Comparison of ENCODE assay signal across 18 mouse cellular contexts in genomic region chr3:15128960-15129359, GRCm38 (mm10).
A peak's percentile ranks its signal among the peaks of the same experiment; 100 is the strongest.
DNase-seq lines count a peak whose midpoint lies in the region; ATAC-seq and TF ChIP-seq lines count a peak whose summit lies in the region.
"Had no signal": no experiment of that assay in that cellular context is flagged by ENCODE, and none has a peak within 500 bp of the region (broad histone marks: within the 10 kb centered on the region; RNA-seq: fewer than 3 reads in every experiment).

No protein-coding gene starts in this region.

- no peaks in the 10 kb centered on the region for H3K36me3 ChIP-seq in embryonic facial prominence, embryonic 11.5 days (replicated peaks; ENCODE audit: control insufficient read depth, insufficient read depth, low read depth, low read length)
- H3K36me3 ChIP-seq in embryonic facial prominence, embryonic 10.5 days (replicated peaks) = no peaks in the 10 kb centered on the region
- H3K36me3 ChIP-seq in lung, embryonic 14.5 days (ENCODE audit: insufficient read depth) = no peaks in the 10 kb centered on the region
- H3K36me3 ChIP-seq in stomach, embryonic 14.5 days (ENCODE audit: control insufficient read depth, insufficient read depth, low read length) = no peaks in the 10 kb centered on the region
- H3K36me3 ChIP-seq in stomach, postnatal 0 days (ENCODE audit: control insufficient read depth, insufficient read depth, low read length) = no peaks in the 10 kb centered on the region
- H3K36me3 ChIP-seq: forebrain, embryonic 15.5 days; hindbrain, embryonic 15.5 days had no signal

- 68% methylated on average over 3 of the region's 3 CpGs for WGBS in embryonic facial prominence, embryonic 11.5 days
- 72% methylated on average over 3 of the region's 3 CpGs for WGBS in embryonic facial prominence, embryonic 10.5 days
- 32% methylated on average over 3 of the region's 3 CpGs for WGBS in lung, embryonic 14.5 days
- WGBS in stomach, embryonic 14.5 days = 70% methylated on average over 3 of the region's 3 CpGs
- 63% methylated on average over 3 of the region's 3 CpGs for WGBS in stomach, postnatal 0 days

- no peaks in the 10 kb centered on the region for H3K9me3 ChIP-seq in embryonic facial prominence, embryonic 11.5 days (replicated peaks; ENCODE audit: control insufficient read depth, low read length)
- no peaks in the 10 kb centered on the region for H3K9me3 ChIP-seq in embryonic facial prominence, embryonic 10.5 days
- H3K9me3 ChIP-seq in lung, embryonic 14.5 days (ENCODE audit: low read depth, low read length) = no peaks in the 10 kb centered on the region
- H3K9me3 ChIP-seq in stomach, embryonic 14.5 days (ENCODE audit: control insufficient read depth, low read depth, low read length) = no peaks in the 10 kb centered on the region
- no peaks in the 10 kb centered on the region for H3K9me3 ChIP-seq in stomach, postnatal 0 days (ENCODE audit: control insufficient read depth, low read length)
- H3K9me3 ChIP-seq: forebrain, embryonic 15.5 days; hindbrain, embryonic 15.5 days had no signal

- no peaks in the 10 kb centered on the region for H3K27me3 ChIP-seq in embryonic facial prominence, embryonic 11.5 days (ENCODE audit: control insufficient read depth, insufficient read depth, low read length)
- no peaks in the 10 kb centered on the region for H3K27me3 ChIP-seq in embryonic facial prominence, embryonic 10.5 days (replicated peaks; ENCODE audit: low read depth, poor library complexity, severe bottlenecking)
- no peaks in the 10 kb centered on the region for H3K27me3 ChIP-seq in lung, embryonic 14.5 days (ENCODE audit: insufficient read depth, low read length)
- H3K27me3 ChIP-seq in stomach, embryonic 14.5 days (ENCODE audit: control insufficient read depth, insufficient read depth, low read length) = no peaks in the 10 kb centered on the region
- H3K27me3 ChIP-seq in stomach, postnatal 0 days (ENCODE audit: control insufficient read depth, insufficient read depth, low read length) = no peaks in the 10 kb centered on the region
- H3K27me3 ChIP-seq: forebrain, embryonic 15.5 days; hindbrain, embryonic 15.5 days had no signal

- no peak for ATAC-seq in embryonic facial prominence, embryonic 11.5 days (replicated peaks; ENCODE audit: insufficient number of reproducible peaks, low FRiP score, low TSS enrichment, low read depth)
- ATAC-seq in lung, embryonic 14.5 days (ENCODE audit: insufficient read depth) = peak; percentile 85
- ATAC-seq in stomach, embryonic 14.5 days (ENCODE audit: insufficient number of reproducible peaks, insufficient read depth, low FRiP score, low read depth) = peak; percentile 42; the same call in 1 of the 2 replicates
- no peak for ATAC-seq in stomach, postnatal 0 days (ENCODE audit: low FRiP score, low TSS enrichment)
- no peak for ATAC-seq in CD4-positive, CD25-positive, alpha-beta regulatory T cell, adult 4 months
- ATAC-seq: forebrain, embryonic 15.5 days had no signal

- TF ChIP-seq CTCF in lung, embryonic 14.5 days (IDR thresholded peaks at IDR 0.05; ENCODE audit: low read depth) = no peak
- TF ChIP-seq CTCF in stomach, postnatal 0 days (IDR thresholded peaks at IDR 0.05; ENCODE audit: low read depth) = no peak

- no peak overlapping the region for H3K27ac ChIP-seq in embryonic facial prominence, embryonic 11.5 days (replicated peaks; ENCODE audit: low read depth, low read length)
- H3K27ac ChIP-seq in embryonic facial prominence, embryonic 10.5 days (replicated peaks) = no peak overlapping the region
- H3K27ac ChIP-seq in lung, embryonic 14.5 days (ENCODE audit: low read depth) = peak overlapping the region; percentile 71
- no peak overlapping the region for H3K27ac ChIP-seq in stomach, embryonic 14.5 days (ENCODE audit: low read length)
- H3K27ac ChIP-seq in stomach, postnatal 0 days (replicated peaks) = no peak overlapping the region
- H3K27ac ChIP-seq: forebrain, embryonic 15.5 days; heart, adult 2 months; hindbrain, embryonic 15.5 days had no signal

- intact Hi-C loops in gastrocnemius, postnatal 14 days (cut with DNase I; ENCODE audit: low total_unique reads) = no loop called here

- H3K4me1 ChIP-seq in embryonic facial prominence, embryonic 11.5 days (ENCODE audit: control insufficient read depth, insufficient read depth, low read length) = no peaks in the 10 kb centered on the region
- H3K4me1 ChIP-seq in embryonic facial prominence, embryonic 10.5 days = no peaks in the 10 kb centered on the region
- H3K4me1 ChIP-seq in lung, embryonic 14.5 days (ENCODE audit: insufficient read depth) = peaks cover 8% of the 10 kb centered on the region; the same call in 1 of the 2 replicates
- H3K4me1 ChIP-seq in stomach, embryonic 14.5 days (ENCODE audit: control insufficient read depth, insufficient read depth, low read length) = no peaks in the 10 kb centered on the region
- H3K4me1 ChIP-seq in stomach, postnatal 0 days (replicated peaks; ENCODE audit: control insufficient read depth, insufficient read depth) = no peaks in the 10 kb centered on the region
- H3K4me1 ChIP-seq: forebrain, embryonic 15.5 days; hindbrain, embryonic 15.5 days had no signal

- no peak overlapping the region for H3K4me2 ChIP-seq in embryonic facial prominence, embryonic 11.5 days (ENCODE audit: low read depth, low read length)
- no peak overlapping the region for H3K4me2 ChIP-seq in lung, embryonic 14.5 days
- H3K4me2 ChIP-seq in stomach, embryonic 14.5 days (replicated peaks; ENCODE audit: low read depth, low read length) = no peak overlapping the region
- no peak overlapping the region for H3K4me2 ChIP-seq in stomach, postnatal 0 days (replicated peaks; ENCODE audit: low read depth)
- H3K4me2 ChIP-seq: forebrain, embryonic 15.5 days; heart, embryonic 11.5 days; hindbrain, embryonic 15.5 days had no signal

- no peak overlapping the region for H3K9ac ChIP-seq in embryonic facial prominence, embryonic 11.5 days (replicated peaks; ENCODE audit: low read length)
- no peak overlapping the region for H3K9ac ChIP-seq in lung, embryonic 14.5 days
- H3K9ac ChIP-seq in stomach, embryonic 14.5 days (replicated peaks; ENCODE audit: low read depth, low read length) = no peak overlapping the region
- H3K9ac ChIP-seq in stomach, postnatal 0 days (ENCODE audit: low read length) = no peak overlapping the region
- H3K9ac ChIP-seq: forebrain, embryonic 15.5 days; hindbrain, embryonic 15.5 days had no signal

- H3K4me3 ChIP-seq in embryonic facial prominence, embryonic 11.5 days (ENCODE audit: low read depth, low read length) = no peak overlapping the region
- no peak overlapping the region for H3K4me3 ChIP-seq in embryonic facial prominence, embryonic 10.5 days
- no peak overlapping the region for H3K4me3 ChIP-seq in lung, embryonic 14.5 days (ENCODE audit: low read depth, low read length)
- H3K4me3 ChIP-seq in stomach, embryonic 14.5 days (ENCODE audit: low read depth, low read length) = no peak overlapping the region
- H3K4me3 ChIP-seq in stomach, postnatal 0 days (ENCODE audit: low read depth, low read length) = no peak overlapping the region
- H3K4me3 ChIP-seq: forebrain, embryonic 15.5 days; heart, adult 2 months; hindbrain, embryonic 15.5 days had no signal

- DNase-seq in embryonic facial prominence, embryonic 11.5 days (ENCODE audit: low spot score) = peak; percentile 14
- DNase-seq in embryonic facial prominence, embryonic 10.5 days (ENCODE audit: low spot score) = no peak
- DNase-seq in lung, embryonic 14.5 days = peak; percentile 81
- no peak for DNase-seq in lung, postnatal 10 days
- no peak for DNase-seq in stomach, postnatal 0 days (ENCODE audit: low spot score)
- DNase-seq in gastrocnemius, postnatal 14 days = no peak
- DNase-seq: adrenal gland, postnatal 10 days; cerebellum, adult 11 months; cerebellum, adult 9-11 months; cerebellum, postnatal 36 days; gastrocnemius, postnatal 10 days; heart, adult 2 months; heart, postnatal 36 days had no signal

- no peak for TF ChIP-seq EP300 in stomach, postnatal 0 days (optimal IDR thresholded peaks at IDR 0.05)

Comparison
In these comparisons a context has a peak if more than half of its experiments do, and no peak if none do; other contexts are left out.
1. ATAC-seq: peak in lung, embryonic 14.5 days (single experiment) and stomach, embryonic 14.5 days (single experiment); none in embryonic facial prominence, embryonic 11.5 days (single experiment), stomach, postnatal 0 days (single experiment) and CD4-positive, CD25-positive, alpha-beta regulatory T cell, adult 4 months (single experiment).
2. DNase-seq: peak in embryonic facial prominence, embryonic 11.5 days (single experiment) and lung, embryonic 14.5 days (single experiment); none in embryonic facial prominence, embryonic 10.5 days (single experiment), lung, postnatal 10 days (single experiment), stomach, postnatal 0 days (single experiment) and gastrocnemius, postnatal 14 days (single experiment).